Mouse (Mus musculus) adrenal gland, adult 18-20 months (tissue): ENCODE results near the gene Fgfr2. TPM values are rescaled to one million over a fixed set of nuclear protein-coding genes. Genes with fewer than 3 reads are reported as not detected.
"Not testable (repeated sequence)": the region's sequence is repeated elsewhere in the genome, so short reads cannot be mapped to it uniquely, and the experiment has no call there.

Experiments
- DNase-seq, 2 experiments: peaks; one replicate each; pipeline ENCODE4 v3.0.0; 2021 to 2022; ENCODE audit warnings: low spot score in 2 of 2
- total RNA-seq, 2 experiments: library from RNA; stranded (reverse); gene quantifications; 1 replicate in 1 of 2; 2 replicates in 1 of 2; pipeline ENCODE4 v1.2.3; 2021

Gene Fgfr2
- total RNA-seq, 2 experiments from 2014 or later = 294 to 308 TPM

DNA sequence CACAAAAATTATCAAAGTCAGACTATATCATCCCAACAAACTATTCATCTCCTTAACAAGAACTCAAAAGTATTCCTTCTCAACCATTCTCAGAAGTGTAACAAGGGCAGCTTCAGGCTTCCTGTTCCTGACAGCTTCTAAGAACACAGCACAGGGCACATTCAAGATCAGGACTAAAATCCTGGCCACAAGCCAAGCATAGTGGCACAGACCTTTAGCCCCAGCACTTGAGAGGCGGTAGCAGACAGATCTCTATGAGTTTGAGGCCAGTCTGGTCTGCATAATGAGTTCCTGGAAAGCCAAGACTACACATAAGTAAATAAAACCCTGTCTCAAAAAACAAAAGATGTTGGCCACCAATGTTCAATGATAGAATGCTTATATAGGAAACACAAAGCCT lies 557.3 kb downstream of the Fgfr2 start:
- DNase-seq = no peak

DNA sequence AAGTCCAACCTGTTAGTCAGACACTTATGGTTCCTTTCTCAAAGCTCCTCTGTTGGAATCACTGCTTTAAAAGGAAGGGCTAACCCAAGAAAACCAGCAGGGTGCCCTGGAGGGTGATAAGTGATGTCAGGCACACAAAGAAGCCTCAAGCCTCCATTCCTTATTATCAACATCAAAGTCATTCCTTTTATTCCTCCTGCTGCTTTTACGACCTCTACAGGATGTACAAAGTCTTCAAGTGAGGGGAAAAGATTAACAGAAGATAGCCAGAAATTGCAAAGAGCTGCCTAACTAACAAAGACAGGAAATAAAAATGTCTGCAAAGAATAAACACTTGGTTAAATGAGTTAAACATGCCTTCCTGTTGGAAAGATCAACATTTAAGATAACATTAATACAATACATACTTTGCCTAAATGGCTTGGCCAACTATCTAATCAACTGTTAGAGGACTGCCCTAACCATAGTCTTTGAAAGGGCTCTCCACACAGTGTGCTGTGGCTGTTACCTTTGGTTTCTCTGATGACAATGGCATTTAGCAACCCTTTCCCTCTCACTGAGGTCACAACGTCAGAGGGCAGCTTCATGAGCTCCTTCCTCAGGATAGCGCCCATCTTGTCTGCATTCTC lies 563.9 kb downstream of the Fgfr2 start:
- no peak for DNase-seq

DNA sequence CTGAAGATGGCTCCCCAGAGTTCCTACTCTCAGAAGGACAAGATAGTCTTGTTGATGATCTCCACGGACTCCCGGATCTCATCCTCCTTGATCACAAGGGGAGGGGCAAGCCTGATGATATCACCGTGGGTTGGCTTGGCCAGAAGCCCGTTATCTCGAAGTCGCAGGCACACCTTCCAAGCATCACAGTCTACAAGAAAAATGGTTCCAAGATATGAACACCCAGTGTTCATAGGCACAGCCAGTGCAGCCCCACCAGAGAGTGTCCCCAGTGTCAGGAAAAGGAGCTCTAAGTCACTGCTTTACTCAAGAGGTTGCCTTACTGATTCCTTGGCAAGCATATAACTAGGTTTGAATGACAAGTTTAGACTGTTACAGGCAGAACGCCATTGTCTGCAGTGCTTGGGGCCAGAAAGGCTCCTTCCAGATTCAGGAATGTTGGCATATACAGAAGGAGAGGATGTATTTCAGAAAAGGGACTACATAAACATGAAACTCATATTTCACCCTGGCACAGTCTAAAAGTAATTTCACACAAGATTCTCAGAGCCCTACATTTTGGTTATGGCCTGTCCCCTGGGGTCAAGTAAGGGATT lies 564.9 kb downstream of the Fgfr2 start:
- DNase-seq = no peak

DNA sequence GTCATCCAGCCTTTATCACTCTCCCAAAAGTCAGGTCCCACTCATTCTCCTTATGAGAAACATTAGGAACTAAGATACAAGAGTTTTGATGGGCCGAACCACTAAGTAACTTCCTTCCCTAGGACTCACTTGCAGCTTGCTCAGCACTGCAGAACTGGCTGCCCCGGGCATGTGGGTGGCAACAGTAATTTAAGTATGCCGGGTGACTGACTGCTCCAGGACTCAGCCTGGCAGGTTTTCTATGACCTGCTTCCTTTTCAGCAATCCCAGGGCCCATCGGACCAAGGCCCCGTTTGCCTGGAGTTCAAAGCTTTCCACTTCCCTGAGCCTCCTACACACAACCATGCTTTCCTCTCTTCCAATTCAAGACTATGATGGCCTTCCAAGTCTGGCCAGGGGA lies 566.6 kb downstream of the Fgfr2 start:
- no peak for DNase-seq

DNA sequence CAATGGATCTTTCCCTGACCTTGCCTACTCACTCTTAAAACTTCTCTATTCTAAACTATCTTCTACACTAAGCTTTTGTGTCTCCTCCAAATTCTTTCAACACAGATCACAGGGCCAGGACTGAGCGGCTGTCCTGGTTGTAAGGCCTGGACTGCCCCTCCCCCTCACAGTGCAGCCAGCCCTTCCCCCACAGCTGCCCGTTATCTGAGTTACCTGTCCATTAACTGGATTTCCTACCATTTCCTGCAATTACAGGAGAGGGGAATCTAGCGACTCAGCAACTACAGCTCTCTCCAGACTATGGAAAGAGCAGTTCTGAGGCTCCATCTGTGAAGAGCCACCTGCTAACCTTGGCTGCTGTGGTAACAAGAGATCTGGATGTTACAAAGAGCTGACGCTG lies 567.2 kb downstream of the Fgfr2 start:
- no peak for DNase-seq

DNA sequence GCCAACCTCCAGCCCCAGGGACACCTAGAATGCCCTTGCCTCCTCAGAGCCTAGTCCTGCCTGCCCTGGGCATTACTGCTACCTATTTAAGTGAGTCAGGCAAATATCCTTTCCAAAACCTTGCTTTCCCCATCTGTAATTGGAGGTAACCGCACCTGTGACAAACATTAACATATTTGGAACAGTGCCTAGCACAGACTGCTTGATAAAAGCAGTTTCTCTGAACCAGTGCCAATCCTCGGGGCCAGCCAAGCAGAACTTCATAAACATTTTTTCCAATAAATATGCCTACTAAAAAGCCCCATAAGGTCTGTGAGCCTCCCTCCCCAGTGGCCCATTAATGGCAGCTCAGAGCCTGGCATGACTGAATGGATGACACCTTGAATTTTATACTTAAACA lies 569.1 kb downstream of the Fgfr2 start:
- no peak for DNase-seq

DNA sequence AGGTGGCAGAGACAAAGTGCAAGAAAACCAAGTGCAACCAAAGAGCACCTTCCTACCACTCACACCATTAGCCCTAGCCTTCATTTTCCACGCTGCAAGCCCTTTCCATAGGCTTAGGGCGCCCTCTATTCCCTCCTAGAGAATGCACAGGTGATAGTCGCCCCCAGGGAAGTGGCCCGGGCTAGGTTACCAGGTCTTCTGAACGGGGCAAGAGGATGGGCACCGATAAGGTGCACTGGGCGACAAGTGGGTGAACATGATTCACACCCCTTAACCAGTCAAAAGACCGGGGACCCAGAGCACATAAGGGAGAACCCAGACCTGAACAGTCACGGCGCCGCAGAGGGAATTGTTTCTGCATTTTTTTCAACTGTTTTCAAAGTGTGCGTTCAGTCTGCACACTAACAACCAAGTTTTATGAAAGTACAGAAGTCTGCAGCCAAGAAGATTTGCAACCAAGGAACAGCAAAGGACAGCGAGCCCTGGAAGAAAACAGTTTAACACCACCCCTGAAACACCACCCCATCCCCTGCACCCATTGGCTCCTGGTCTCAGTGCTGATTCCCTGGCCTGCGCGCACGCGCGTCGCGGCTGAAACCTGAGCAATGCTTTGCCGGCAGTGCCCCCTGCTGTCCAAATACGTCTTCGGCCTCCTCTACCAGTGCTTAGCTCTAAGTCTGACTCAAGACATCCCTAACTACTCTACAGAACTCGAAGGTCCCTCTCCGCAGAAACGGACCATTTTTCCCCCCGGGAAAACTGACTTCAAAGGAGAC lies 571.6 kb downstream of the Fgfr2 start:
- peak; percentile 95 to 96 for DNase-seq

DNA sequence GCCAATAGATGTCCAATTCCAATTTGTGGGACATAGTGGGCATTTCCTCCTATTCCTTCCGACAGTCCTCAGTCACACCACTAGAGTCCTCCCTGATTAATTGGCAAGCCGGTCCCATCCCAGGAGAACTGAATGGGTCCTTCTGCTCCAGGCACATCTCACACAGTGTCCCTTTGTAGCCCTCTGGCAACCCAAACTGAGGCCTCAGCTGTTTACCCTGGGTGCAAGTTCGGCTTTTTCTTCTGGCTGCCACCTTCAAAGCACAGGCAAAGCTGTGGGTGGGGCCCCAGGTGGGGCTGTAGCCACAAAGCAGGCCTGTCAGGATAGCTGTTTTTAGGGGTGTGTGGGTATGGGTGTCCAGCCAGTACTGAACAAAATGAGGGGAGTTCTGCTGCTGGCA lies 576.0 kb downstream of the Fgfr2 start:
- no peak for DNase-seq

DNA sequence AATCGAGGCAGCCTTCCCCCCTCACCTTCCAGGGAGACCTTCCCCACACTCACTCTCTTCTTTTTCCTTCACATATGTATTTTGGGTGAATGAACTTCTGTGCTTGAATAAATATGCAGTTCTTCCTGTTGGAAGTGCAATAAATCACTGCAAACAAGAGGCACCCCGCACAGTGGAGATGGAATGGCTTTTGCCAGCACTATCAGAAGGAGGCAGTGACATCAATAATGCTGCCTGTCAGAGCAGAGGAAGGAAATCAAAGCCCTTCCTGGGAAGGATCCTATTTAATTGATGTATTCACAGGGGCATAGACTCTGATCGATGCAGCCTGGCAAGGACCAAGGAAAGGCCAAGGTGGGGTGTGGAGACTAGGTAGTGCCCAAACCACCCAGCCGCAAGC lies 580.7 kb downstream of the Fgfr2 start:
- no peak for DNase-seq

DNA sequence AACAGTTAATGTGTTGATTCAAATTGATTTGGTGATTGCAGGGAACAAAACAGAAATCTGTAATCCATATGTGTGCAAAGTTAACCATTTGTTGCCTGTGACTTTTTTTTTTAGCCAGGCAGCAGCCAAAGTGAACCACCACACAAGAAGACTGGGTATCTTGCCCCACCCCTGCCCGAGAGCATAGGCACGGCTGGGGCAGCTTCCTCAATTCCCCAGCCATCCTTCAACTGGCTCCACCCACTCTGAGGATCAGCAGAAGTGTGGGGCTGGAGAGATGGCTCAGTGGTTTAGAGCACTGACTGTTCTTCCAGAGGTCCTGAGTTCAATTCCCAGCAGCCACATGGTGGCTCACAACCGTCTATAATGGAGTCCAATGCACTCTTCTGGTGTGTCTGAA lies 581.6 kb downstream of the Fgfr2 start:
- no peak for DNase-seq

DNA sequence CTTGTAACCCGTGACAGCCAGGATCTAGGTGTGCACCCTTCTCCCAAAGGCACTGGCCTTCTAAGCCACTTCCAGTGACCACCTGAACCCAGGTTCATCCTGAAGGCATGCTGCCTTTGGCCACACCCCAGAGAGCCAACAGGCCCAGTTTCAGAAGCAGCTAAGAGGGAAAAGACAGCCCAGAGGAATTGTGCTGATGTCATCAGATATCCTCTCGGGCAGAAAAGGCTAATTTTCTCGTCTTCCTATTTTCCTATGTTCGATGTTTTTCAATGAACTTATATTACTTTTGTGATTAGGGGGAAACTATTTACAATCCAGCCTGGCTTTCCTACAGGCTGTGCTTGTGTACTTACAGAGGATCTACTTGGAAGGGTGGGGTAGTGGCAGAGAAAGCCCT lies 582.6 kb downstream of the Fgfr2 start:
- no peak for DNase-seq

DNA sequence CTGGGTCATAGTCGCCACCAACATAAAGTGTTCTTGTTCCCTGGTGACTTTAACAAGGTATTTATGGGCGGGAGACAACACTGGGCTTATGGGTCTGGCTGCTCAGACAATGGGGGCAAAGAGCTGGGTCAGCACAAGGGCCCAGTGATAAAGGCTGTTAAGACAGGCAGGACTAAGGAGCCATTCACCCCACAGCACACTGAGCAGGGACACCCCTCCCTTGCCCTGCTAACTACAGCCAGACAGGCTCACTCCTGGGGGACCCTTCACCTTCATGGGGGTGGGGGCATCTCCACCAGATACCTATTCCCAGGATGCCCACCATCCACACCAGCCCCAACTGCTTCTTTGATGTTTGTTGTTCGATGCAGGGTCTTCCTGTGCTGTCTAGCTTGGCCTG lies 593.9 kb downstream of the Fgfr2 start:
- DNase-seq = no peak

DNA sequence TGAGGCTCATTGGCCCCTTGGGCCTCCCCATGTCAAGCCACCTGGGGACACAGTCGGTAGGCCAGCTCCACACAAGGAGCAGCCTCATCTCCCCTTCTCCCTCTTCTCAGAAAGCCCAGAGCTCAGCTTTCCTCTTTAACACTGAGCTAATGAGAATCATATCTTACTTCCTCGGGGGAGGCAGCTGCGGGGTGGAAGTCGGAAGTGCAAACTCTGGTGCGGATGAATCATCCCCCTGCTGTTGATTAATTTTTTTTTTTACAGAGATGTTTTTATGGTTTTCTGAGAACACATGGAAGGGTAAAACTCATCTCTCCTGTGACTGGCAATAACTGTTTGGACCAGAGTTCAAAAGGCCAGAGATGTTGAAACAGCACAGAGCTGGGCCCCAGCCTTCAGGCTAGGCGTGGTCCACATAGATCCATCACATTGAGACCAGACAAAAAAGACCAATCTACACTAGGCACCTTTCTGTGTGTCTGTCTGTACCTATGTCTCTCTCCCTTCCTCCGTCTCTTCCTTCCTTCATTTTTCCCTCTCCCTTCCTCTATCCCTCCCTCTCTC lies 609.6 kb downstream of the Fgfr2 start:
- DNase-seq = no peak

DNA sequence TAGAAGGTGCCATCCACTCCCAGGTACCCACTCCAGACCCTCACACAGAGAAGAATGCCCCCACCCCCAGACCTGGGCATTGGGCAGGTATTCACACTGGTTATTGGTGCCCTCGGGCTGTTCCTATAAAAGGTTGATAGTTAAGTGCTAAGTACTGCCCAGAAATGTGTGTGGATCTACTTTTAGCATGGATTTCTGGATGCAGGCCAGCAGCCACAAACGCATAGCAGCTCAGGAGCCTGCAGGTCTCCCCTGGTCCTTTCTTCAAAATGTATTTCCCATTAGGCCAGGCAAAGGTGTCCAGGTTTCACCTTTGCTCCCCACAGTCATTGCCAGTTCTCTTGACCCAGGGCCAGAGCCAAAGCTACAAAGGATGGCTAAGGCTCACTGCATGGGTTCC lies 614.0 kb downstream of the Fgfr2 start:
- DNase-seq = no peak

DNA sequence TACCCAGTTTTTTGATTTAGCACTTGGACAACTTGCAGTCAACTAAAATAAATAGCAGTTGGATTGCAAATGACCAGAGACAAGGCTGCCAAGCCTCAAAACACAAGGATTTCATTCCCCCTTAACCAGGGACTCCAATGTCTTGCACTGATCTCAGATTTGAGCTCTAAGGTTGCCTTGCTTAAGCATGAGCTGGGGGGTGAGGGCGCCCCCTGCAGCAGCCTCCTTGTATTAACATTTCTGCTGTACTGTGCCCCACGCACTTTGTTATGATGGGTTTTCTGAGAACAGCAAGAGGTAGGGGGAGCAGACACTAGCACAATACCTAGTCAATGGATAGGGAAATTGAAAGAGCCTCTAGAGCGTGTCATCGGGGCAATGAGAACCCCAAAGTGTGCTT lies 615.8 kb downstream of the Fgfr2 start:
- peak in 1 of 2 experiments; percentile 5 for DNase-seq

DNA sequence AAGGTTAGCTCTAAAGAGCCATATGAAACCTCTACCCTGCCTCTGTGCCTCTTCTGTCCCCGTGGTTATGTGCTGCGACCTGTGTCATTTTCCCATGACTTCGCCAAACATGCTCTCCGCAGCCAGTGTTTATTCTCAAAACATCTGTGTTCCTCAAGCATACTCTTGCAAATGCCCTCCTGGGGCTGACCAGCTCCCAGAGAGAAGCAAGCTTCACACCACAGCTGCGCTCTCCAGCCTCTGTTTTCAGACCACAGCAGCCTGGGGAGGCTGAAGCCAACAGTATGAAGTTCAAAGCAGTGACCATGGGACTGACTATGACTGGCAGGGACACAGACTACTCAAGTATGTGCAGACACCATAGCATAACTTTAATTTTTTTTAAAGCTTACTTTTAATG lies 616.9 kb downstream of the Fgfr2 start:
- no peak for DNase-seq

DNA sequence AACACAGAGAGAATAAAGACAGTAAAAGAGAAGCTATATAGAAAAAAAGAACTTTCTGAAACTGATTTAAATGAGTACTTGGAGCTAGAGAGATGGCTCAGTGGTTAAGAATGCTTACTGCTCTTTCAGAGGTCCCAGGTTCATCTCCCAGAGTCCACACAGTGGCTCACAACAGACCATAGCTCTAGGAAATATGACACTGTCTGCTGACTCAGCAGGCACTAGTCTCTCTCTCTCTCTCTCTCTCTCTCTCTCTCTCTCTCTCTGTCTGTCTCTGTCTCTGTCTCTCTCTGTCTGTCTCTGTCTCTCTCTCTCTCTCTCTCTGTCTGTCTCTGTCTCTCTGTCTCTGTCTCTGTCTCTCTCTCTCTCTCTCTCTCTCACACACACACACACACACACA lies 620.7 kb downstream of the Fgfr2 start:
- DNase-seq = not testable (repeated sequence)

DNA sequence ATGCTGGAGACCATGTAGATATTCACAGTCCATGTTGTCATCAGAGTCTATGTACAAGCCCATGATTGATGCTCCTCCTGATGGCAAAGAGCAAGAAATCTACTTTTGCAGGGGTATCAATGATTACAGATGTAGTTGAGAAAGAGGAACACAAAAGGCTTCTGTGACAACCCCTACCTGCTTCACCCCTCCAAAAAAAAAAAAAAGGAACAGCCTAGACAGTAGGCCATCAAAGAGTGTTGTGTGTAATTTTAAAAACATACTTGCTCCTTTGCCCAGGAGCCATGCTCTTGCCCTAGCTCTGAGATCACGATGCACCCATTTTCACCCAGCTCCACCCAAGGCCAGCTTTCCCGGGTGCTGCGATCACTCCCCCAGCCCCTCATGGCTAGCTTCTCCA lies 626.0 kb downstream of the Fgfr2 start:
- DNase-seq = no peak

DNA sequence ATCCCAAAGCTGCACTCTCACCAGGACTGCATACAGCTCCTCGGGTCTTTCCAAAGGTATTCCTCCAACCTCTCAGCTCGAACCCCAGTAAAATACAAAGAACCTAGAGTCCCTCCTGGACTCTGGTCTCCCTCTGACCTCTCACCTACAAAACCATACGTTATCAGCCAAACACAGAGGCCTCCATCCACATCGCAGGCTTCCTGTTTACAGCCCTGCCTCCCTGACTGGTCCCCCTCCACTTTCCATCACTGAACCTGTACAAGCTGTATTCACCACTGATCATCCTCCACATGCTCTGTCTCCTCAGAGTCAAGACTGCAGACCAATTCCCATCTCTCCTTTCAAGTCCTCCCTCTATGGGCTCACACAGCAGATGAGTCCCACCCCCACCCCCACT lies 628.9 kb downstream of the Fgfr2 start:
- no peak for DNase-seq

DNA sequence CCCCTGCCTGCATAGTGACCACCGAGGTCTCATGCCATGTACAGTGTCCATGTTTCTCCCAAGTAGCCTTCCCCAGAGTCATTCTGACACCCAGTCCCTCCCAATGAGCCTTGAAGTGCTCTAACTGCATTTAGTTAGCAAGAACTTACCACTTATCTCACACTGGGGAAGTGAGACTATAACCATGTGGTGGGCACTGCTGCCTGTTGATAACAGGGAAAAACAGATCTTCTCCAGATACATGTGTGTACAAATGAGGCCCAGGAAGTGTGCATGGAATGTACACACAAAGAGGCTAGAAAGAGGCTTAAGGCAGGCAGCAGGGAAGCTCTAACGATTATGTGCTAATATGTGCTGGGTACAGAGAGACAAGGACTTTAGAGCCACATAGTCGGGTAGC lies 629.5 kb downstream of the Fgfr2 start:
- DNase-seq = no peak

DNA sequence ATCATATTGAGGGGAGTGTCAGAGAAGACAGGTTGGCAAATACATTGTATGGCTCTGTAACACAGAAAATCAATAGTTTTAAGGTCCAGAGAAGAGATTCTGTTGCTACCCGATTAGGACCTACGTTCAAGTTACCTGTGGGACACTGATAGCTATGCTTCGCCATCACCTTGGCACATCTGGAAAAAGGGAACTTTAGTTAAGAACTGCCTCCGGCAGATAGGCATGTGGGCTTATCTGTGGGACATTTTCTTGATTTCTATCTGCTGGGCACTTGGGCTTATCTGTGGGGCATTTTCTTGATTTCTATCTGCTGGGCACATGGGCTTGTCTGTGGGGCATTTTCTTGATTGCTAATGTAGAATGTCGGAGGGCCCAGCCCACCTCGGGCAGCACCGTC lies 631.2 kb downstream of the Fgfr2 start:
- DNase-seq = no peak

DNA sequence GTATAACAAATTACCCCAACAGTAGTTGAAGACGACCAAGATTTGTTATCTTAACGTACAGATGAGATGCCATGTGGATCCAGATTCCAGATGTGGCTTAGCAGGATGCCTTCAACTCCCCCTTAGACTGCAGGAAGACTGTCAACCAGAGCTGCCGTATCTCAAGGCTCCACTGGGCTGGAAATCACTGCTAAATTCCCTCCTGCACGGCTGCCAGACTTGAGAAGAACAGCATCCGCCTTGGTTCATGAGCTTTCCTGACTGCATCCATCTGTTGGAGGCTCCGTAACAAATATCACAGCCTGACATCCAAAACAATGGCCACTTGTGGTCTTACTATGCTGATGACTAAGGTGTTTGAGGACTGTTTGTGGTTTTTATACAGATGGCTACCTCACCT lies 635.8 kb downstream of the Fgfr2 start:
- no peak for DNase-seq
